Mouse (Mus musculus) kidney, adult 2 months (tissue): Measurements from ENCODE around the gene Gucy2e.

Experiments
- CTCF ChIP-seq: fragments of 200-500 bp; conservative IDR thresholded peaks from 2 replicates; pipeline ENCODE4 v1.5.1; 2011; ENCODE audit warnings: low read depth, mild to moderate bottlenecking, control low read depth, low read length, moderate library complexity, mixed read lengths; ENCODE audit not compliant: insufficient read depth, insufficient read length
- POLR2A ChIP-seq: fragments of 200-500 bp; IDR thresholded peaks from one replicate; pipeline ENCODE4 v1.6.1; 2011; ENCODE audit warnings: low read depth, low read length, control low read depth

- TF ChIP-seq CTCF (no peak), POLR2A (no peak)
Observed at GRCm38 (mm10) chr11:69202469-69203230, 34.2 kb downstream of the Gucy2e start.
